Mouse (Mus musculus) stomach, postnatal 0 days (tissue): ENCODE data around the gene Pop5. TPM values are rescaled to one million over a fixed set of nuclear protein-coding genes. Genes with fewer than 3 reads are reported as not detected.

Experiments
- ATAC-seq: fragments of 200-750 bp; cut with Nextera tagmentation; 2 replicates; pipeline ENCODE4 v1.8.0; 2017; ENCODE audit not compliant: low FRiP score, low TSS enrichment
- DNase-seq: peaks from one replicate; pipeline ENCODE4 v3.0.0-alpha.2; 2016; ENCODE audit warnings: low spot score
- H3K27ac ChIP-seq: fragments of 300-500 bp; sonication (generic); replicated peaks from 2 replicates; pipeline ENCODE4 v1.5.1; 2014; ENCODE audit warnings: mild to moderate bottlenecking, control low read depth
- H3K27me3 ChIP-seq: fragments of 300-500 bp; sonication (generic); 2 replicates; pipeline ENCODE4 v1.6.1; 2014; ENCODE audit warnings: low read length; ENCODE audit not compliant: control insufficient read depth, insufficient read depth
- H3K36me3 ChIP-seq: fragments of 300-500 bp; sonication (generic); 2 replicates; pipeline ENCODE4 v1.6.1; 2014; ENCODE audit warnings: low read length, mixed read lengths; ENCODE audit not compliant: control insufficient read depth, insufficient read depth
- H3K4me1 ChIP-seq: fragments of 300-500 bp; sonication (generic); replicated peaks from 2 replicates; pipeline ENCODE4 v1.6.1; 2014; ENCODE audit warnings: antibody characterized with exemption; ENCODE audit not compliant: control insufficient read depth, insufficient read depth
- H3K4me2 ChIP-seq: fragments of 300-500 bp; sonication (generic); replicated peaks from 2 replicates; pipeline ENCODE4 v1.6.1; 2014; ENCODE audit warnings: low read depth, mild to moderate bottlenecking, control low read depth, moderate library complexity
- H3K4me3 ChIP-seq: fragments of 300-500 bp; sonication (generic); 2 replicates; pipeline ENCODE4 v1.5.1; 2014; ENCODE audit warnings: low read depth, low read length, control low read depth
- H3K9ac ChIP-seq: fragments of 300-500 bp; sonication (generic); 2 replicates; pipeline ENCODE4 v1.6.1; 2014; ENCODE audit warnings: mild to moderate bottlenecking, low read length, control low read depth, mixed read lengths
- H3K9me3 ChIP-seq: fragments of 300-500 bp; sonication (generic); 2 replicates; pipeline ENCODE4 v1.6.1; 2016; ENCODE audit warnings: low read length; ENCODE audit not compliant: control insufficient read depth
- CTCF ChIP-seq: IDR thresholded peaks from 2 replicates; pipeline ENCODE4 v1.5.1; 2016; ENCODE audit warnings: antibody characterized with exemption, low read depth, mild to moderate bottlenecking, moderate library complexity
- EP300 ChIP-seq: optimal IDR thresholded peaks from 2 replicates; pipeline ENCODE3; 2016; ENCODE audit warnings: antibody characterized with exemption
- WGBS: fragments of 180-500 bp; shearing (Covaris S2); extraction: QIAGEN DNeasy Blood & Tissue Kit; methylation state at CpG from one replicate; pipeline ENCODE4 v1.1.7; 2014; 5-methylcytosine and 5-hydroxymethylcytosine counted together
- polyA plus RNA-seq: library from polyadenylated mRNA; unstranded; fragments of >200 nt; fragmentation: Nextera tagmentation; extraction: Ambion mirVana; gene quantifications from 2 replicates; pipeline ENCODE4 v1.2.1, GENCODE M21; 2015

Gene Pop5
- polyA plus RNA-seq, 1 experiment from 2014 or later = 83.9 TPM

- DNase-seq = no peak
- Histone ChIP-seq H3K9ac (no peak overlapping the region), H3K27me3 (no peaks in the 10 kb centered on the region), H3K4me2 (peak overlapping the region; percentile 74), H3K27ac (peak overlapping the region; percentile 37), H3K4me3 (no peak overlapping the region), H3K4me1 (peaks cover 10% of the 10 kb centered on the region; the same call in 1 of the 2 replicates), H3K36me3 (no peaks in the 10 kb centered on the region), H3K9me3 (no peaks in the 10 kb centered on the region)
- peak; percentile 58 for ATAC-seq
- TF ChIP-seq CTCF (no peak), EP300 (no peak)
- WGBS = 71% methylated on average over 1 of the region's 1 CpGs
Measured at GRCm38 (mm10) chr5:115269969-115270368, 34.3 kb downstream of the Pop5 start.

DNA sequence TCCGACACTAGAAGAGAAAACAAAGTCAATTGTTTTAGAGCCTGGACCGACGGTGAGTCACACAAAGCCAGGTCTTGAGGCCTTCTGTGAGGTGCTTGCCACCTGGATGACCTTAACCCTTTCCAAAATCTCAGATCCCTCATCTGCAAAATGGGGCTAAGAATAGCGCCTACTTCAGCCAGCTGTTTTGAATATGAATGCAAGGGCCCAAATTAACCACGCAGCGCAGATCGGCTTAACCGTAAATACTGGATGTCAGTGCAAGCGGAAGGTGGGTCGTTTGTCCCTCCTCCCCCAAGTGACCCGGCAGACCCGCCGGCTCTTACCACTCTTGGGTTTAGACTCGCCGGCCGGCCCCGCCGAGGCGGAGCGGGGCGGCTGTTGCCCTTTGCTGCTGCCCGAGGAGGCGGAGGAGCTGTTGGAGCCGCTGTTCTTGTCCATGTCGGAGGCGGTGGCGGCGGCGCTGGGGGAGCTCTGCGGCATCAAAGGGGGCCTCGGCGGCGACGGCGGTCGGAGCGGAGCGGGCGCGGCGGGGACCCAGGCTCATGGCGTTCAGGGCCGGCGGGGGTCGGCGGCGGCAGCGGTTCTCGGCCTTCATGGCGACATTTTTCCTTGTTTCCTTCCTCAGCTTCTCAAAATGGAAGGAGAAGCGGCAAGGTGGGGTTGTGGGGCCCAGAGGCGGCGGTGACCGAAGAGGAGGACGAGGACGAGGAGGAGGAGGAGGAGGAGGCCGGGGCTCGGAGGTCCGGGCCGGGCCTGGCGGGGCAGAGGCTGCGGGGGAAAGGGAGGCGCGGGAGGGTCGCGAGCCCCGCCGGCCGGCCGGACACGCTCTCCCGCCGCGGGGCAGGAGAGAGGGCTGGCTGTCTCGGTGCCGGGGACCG lies 36.5 kb downstream of the Pop5 start:
- no peaks in the 10 kb centered on the region for H3K9me3 ChIP-seq
- H3K4me3 ChIP-seq = peak overlapping the region; percentile 99
- no peaks in the 10 kb centered on the region for H3K27me3 ChIP-seq
- H3K4me2 ChIP-seq = peak overlapping the region; percentile 74
- DNase-seq (peak; percentile 53), ATAC-seq (peak; percentile 8; the same call in 1 of the 2 replicates)
- peak overlapping the region; percentile 99 for H3K9ac ChIP-seq
- WGBS = under 1% methylated on average over 63 of the region's 77 CpGs
- peak overlapping the region; percentile 92 for H3K27ac ChIP-seq
- peaks cover 7% of the 10 kb centered on the region; the same call in 1 of the 2 replicates for H3K4me1 ChIP-seq
- no peaks in the 10 kb centered on the region for H3K36me3 ChIP-seq
- no peak for TF ChIP-seq EP300
- TF ChIP-seq CTCF = 0 out of 2 replicates have a peak, but pooled peaks have one; percentile 3

DNA sequence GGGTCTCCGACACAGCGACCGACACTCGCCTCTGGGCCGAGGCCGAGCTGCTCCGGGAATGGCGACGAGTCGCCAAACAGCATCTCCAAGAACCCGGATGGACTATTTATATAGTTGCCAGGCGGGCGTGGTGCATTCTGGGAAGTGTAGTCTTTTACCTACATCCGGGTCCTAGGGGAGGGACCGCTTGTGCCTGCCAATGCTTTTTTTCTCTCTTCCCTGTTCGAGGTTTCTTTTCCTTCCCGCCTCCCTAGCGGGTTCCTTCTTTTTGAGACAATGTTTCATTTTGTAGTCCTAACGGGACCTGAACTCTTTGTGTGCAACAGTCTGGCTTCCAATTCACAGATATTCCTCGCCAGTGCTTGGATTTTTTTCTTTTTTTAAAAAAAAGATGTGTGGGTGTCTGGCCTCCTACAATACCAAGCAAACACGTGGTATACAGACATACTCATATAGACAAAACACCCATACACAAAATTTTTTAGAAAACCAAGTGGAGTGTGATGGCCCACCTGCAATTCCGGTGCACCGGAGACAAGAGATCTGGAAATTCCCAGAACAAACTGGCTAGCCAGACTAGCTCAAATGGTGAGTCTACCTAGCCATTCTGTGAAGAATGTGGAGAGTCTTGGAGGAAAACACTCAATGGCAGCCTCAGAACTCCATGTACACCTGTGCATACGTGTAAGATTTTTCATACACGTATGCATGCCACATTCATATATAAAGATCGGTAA lies 37.3 kb downstream of the Pop5 start, which contains the start of gene Rnf10:
Gene Rnf10 (minus strand): TSS at position 87 of the 737 bp plus-strand sequence.
- 12% methylated on average over 26 of the region's 26 CpGs for WGBS

GRCm38 (mm10) chr5:115273549-115274135 lies 38.0 kb downstream of the Pop5 start:
- ATAC-seq = no peak
- Histone ChIP-seq H3K36me3 (no peaks in the 10 kb centered on the region), H3K4me3 (no peak overlapping the region), H3K9me3 (no peaks in the 10 kb centered on the region), H3K4me1 (peaks cover 7% of the 10 kb centered on the region; the same call in 1 of the 2 replicates), H3K27me3 (no peaks in the 10 kb centered on the region), H3K4me2 (peak overlapping the region; percentile 42; the same call in 1 of the 2 replicates), H3K9ac (no peak overlapping the region), H3K27ac (no peak overlapping the region)
- 67% methylated on average over 6 of the region's 6 CpGs for WGBS
- no peak for DNase-seq
- TF ChIP-seq CTCF (no peak), EP300 (no peak)

More for the DNA sequence above, 37.3 kb downstream of the Pop5 start, which contains the start of gene Rnf10:
- Histone ChIP-seq H3K9me3 (no peaks in the 10 kb centered on the region), H3K4me3 (peak within 1 kb of the TSS; percentile 99), H3K4me2 (peak within 1 kb of the TSS; percentile 74), H3K36me3 (no peaks in the 10 kb centered on the region), H3K27ac (peak within 1 kb of the TSS; percentile 92), H3K9ac (peak within 1 kb of the TSS; percentile 99), H3K4me1 (peaks cover 7% of the 10 kb centered on the region; the same call in 1 of the 2 replicates), H3K27me3 (no peaks in the 10 kb centered on the region)
- ATAC-seq = peak; percentile 84
- DNase-seq = peak; percentile 96
- TF ChIP-seq EP300 (no peak), CTCF (no peak)

DNA sequence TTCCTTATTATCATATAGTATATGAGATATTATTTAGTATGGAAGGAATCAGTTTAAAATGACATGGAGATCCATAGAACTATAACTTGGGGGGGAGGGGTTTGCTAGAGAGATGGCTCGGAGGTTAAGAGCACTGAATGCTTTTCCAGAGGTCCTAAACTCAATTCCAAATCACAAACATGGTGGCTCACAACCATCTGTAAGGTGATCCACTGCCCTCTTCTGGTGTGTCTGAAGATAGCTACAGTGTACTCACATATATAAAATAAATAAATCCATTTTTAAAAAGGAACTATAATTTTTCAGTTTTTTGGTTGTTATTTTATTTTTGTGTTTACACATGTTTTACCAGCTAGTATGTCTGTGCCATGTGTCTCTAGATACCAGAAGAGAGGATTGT lies 38.7 kb downstream of the Pop5 start:
- no peak overlapping the region for H3K27ac ChIP-seq
- H3K36me3 ChIP-seq = no peaks in the 10 kb centered on the region
- 80% methylated on average over 1 of the region's 1 CpGs for WGBS
- no peaks in the 10 kb centered on the region for H3K27me3 ChIP-seq
- H3K4me2 ChIP-seq = no peak overlapping the region
- H3K9me3 ChIP-seq = no peaks in the 10 kb centered on the region
- no peak overlapping the region for H3K9ac ChIP-seq
- DNase-seq (no peak), ATAC-seq (no peak)
- no peak overlapping the region for H3K4me3 ChIP-seq
- H3K4me1 ChIP-seq = peaks cover 7% of the 10 kb centered on the region; the same call in 1 of the 2 replicates
- peak; percentile 34 for TF ChIP-seq CTCF
- no peak for TF ChIP-seq EP300
